Mouse (Mus musculus): ENCODE results near the gene Fubp3.
"Not testable (repeated sequence)": the region's sequence is repeated elsewhere in the genome, so short reads cannot be mapped to it uniquely, and the experiment has no call there.

Fubp3 gene

DNA sequence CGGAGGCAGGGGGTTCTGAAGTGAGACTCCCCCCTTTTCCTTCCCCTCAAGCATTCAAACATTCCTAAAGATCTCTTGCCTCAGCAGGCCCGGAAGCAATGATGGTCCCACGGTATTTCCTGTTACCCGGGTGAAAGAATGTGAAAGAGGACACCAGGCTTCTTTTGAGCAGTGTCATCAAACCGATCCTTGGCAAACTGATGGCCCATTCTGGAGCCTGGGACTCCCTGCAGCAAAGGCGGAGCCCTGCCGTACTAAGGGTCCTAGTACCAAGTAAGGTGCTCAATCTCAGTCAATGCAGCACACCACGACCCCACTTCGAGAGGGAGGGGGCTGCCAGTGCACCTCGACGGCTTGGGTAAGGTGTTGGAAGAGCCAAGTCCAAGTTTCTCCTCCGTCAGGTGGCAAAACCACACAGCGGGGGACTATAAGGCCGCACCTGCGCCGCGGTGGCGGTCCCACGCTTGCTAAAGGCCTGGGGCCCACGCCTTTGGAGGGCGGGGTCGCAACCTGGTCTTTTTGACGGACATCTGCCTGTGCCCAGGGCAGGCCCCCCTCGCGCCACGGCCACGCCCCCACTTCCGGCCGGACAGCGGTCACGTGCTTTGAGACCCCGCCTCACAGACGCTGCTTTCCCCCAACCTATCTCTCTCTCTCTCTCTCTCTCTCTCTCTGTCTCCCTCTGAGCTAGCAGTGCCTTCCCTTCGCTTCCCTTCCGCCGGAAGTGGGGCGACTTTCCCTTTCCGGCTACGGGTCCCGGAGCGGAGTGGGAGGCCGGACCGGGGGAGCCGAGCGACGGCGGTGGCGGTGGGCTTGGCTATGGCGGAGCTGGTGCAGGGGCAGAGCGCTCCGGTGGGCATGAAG, at the start of gene Fubp3:
Fubp3 (plus strand) TSS at position 601 of the 864 bp plus-strand sequence.
- DNase-seq (ENCODE audit: low read depth, low spot score), result peak; percentile 97

DNA sequence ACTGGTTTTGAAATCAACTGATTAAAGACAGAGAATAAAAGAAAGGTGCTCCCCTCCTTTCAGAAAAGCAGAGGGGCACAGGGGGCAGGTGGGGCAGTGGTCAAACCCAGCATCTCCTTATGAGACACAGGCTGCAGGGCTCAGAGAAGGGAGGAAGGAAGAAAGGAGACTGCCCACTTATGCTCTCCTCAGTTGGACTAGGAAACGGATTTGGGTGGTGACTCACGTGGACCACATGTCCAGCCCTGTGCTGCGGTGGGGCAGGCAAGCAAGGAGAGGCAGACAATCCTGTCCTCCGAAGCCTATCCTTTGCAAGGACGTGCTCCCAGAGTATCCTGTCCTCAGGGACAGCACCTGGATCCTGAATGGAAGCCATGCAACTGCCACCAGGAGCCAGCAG, 47.8 kb upstream of the Fubp3 start:
- DNase-seq (ENCODE audit: low read depth, low spot score), result peak; percentile 43

DNA sequence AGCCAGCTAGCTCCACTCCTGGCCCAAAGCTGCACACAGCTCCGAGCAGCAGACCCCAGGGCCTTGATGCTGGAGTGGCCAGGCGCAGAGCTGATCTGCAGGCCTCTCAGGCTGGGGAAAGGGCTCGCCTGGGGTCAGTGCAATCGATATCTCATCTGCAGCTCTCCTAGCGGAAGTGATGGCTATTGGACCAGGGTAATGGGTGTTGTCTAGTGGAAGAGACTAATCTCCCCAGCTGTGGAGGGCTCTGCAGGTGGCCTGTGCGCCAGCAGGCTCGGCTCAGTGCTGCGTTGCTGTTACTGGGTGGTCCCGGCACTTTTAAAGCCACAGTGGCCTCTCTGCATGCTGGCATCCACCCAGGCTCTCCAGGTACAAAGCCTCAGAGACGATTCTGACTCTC, 46.7 kb upstream of the Fubp3 start:
- DNase-seq (ENCODE audit: low read depth, low spot score), result no peak

DNA sequence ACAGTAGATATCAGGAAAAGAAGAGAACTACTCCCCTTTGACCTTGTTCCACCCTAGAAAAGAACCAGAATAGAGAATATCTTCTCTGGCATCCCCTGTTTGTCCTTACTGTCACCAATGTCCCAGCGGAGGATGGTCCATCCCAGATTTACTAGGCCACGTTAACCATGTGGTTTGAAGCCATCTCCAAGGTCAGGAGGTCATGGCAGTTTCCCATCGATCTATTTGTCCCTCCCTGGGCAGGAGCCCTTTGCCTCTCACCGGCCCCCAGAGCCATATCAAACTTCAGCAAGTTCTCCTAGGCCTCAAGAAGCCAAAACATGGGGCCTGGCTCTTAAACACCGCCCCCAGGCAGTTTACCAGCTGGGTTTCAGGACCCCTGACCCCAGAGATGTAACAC, 42.2 kb upstream of the Fubp3 start:
- DNase-seq (ENCODE audit: low read depth, low spot score), result no peak

DNA sequence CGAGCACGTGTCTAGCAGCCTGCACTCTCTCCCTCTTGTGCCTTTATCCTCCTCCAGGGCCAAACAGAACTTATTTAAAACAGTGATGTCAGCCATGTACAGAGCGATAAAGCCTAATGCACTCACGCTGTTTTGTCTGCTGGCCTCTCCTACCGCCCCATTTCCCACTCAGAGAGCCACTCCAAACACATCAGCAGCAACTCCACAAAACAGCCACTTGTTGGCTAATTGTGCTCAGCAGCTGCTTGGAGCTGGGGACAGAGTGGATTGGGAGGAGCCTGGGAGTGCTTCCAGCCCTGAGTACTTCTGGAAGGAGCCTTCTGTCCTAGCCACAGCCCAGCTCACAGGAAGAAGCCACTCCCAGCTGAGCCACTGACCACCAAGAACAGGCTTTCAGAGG, 35.4 kb upstream of the Fubp3 start:
- peak; percentile 65 for DNase-seq (ENCODE audit: low read depth, low spot score)

DNA sequence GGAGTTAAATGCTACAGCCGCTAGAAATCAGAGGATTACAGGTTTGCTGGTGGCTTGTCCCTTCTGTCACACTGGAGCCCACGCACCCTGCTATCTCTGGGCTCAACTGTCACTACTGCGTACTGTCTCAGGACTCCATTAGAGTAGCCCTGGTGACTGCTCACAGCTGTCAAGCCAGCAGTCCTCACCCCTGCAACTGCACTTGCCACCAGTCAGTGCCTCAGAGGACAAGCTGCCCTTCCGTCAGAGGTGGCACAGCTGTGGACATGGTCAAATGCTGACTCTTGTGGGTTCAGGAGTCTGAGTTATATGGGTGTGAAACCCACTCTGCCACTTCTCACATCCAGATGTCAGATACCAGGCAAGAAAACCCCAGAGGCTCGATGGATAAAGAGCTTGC, 33.7 kb upstream of the Fubp3 start:
- DNase-seq (ENCODE audit: low read depth, low spot score), result no peak

DNA sequence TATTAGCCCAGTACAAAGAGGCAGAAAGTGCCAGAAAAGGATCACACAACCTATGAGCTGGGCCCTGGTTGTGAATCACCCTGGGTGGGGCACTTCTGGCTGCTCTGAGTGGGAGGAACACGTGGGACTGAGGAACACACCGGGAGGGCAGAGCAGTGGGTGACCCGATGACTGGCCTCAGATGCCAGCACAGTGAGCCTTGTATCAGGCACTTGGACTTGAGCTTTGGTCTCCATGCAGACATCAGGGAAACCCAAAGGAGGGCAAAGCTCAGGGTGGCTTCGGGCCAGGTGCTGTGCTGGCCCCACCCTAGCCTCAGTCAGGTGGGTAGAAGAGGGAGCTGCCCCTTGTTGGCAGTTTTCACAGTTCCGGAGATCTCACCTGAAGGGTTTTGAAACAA, 30.9 kb upstream of the Fubp3 start:
- DNase-seq (ENCODE audit: low read depth, low spot score), result peak; percentile 70

DNA sequence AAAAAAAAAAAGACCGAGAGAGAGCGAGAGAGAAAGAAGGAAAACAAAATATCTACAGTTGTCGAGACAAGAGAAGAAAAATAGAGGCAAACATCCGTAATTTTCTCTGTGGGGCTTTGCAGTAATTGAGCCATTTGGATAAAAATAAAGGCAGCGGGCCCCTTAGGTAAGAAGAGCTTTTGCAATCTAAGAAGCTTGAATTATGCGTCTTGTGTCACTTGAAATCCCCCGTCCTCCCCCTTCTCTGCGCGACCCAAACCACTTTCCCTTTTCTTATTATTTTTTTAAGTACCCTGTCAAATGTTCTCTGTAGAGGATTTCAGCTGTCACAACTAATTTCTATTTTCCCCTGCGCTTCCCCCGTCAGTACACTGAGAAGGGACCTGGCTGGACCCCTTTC, 24.7 kb upstream of the Fubp3 start:
- no peak for DNase-seq (ENCODE audit: low read depth, low spot score)

DNA sequence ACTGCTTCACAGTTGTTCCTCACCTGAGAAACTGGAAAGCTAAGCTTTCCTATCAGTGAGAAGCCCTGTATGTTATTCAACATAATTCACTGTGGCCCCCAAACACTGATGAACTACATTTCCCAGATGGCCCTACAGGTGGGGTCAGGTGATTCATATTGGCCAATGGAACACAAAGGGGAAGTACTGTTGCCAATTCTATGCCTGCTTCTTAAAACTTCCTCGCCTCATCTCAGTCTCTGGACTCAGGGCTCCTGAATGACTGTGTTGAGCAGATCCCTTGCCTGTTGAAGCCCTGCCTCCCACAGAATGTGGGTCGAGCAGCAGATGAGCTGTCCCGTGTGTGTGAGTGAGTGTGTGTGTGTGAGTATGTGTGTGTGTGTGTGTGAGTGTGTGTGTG, 21.9 kb upstream of the Fubp3 start:
- DNase-seq (ENCODE audit: low read depth, low spot score), result peak; percentile 37

DNA sequence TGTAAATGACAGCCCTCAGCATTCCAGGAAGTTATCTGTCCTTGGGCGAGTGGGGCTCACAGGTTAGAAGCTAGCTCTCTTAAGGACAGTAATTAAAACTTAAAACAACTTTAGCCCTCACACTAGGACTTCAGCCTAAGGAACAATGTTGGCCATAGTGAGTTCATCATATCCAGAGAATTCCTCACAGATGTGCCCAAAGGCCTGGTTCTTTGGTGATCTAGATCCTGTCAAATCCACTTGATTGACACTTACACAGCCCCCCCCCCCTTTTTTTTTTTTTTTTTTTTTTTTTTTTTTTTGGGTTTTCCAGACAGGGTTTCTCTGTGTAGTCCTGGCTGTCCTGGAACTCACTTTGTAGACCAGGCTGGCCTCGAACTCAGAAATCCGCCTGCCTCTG, 21.1 kb upstream of the Fubp3 start:
- DNase-seq (ENCODE audit: low read depth, low spot score), result not testable (repeated sequence)

DNA sequence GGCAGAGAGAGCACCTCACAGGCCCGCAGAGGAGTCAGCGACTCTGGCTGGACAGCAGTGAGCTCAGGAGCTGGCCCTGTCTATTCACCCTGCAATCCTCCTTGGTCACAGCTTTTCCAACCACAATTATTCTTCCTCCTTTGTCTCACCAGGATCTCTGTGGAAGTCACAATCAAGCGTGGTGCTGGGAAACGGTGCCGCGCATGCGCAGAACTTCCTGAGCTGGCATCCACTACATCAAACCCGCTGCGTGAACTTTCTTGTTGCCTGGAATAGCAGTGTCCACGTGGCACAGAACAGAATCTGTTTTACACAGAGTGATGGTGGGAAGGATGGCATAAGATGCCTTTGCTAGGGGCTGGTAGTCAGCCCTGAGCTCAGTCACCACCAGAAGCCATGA, 20.5 kb upstream of the Fubp3 start:
- no peak for DNase-seq (ENCODE audit: low read depth, low spot score)

DNA sequence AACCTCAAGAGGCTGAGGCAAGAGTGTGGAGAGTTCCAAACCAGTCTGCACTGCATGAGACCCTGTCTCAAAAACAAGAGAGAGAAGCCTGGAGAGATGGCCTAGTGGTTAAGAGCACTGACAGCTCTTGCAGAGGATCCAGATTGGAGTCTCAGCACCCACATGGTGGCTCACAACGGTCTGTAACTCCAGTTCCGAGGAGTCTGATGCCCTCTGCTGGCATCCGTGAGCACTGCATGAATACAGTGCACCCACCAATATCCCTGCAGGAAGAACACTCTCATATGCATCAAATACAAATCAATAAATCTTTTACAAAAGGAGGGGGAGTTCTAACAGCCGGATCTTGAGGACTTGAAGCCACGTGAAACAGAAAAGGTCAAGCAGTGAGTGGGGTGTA, 17.8 kb upstream of the Fubp3 start:
- no peak for DNase-seq (ENCODE audit: low read depth, low spot score)

DNA sequence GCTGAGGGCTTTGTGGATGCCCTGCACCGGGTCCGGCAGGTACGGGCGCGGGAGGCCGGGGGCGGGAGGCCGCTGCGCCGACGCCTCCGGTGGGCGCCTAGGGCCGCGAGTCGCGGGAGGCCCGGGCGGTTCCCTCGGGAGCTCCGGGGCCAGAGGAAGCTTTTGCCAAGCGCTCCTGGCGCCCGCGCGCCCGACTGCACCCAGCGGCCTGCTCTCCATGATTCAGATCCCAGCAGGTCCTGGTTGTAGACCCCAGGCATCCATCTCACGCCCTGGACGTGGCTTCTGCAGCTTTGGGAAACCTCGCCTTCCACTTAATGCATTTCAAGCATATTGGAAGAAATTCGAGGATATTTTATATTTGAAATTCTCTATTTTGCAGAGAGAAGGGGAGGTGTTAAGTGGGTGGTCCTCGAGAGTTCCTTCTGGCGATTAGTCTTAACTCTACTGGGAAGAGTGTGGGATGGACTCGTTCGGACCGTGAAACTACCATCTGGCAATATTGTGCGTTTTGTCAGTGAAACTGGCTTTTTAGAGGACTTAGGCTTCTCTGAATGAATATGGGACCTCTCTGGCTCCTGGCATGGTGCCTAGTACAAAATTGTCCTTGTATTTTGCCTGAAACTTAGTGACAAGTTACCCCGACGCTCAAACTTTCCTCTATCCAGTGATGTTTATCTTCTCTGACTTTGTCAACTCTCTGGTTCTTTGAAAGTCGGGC, 624 bp downstream of the Fubp3 start:
- DNase-seq (ENCODE audit: low read depth, low spot score), result peak; percentile 40

DNA sequence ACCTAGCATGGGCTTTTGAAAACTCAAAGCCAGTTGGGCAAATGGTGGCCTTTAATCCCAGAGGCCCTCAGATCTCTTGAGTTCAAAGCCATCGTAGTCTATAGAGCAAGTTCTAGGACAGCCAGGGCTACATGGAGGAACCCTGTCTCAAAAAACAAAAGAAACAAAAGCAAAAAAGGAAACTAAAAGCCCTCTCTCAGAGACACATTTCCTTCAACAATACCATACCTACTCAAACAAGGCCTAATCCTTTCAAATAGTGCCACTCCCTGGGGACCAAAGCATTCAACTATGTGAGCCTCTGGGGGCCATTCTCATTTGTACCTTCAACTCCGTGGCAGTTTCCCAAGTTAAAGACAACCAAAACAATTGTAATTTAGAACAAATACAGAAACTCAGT, 9.2 kb downstream of the Fubp3 start:
- DNase-seq (ENCODE audit: low read depth, low spot score), result no peak

DNA sequence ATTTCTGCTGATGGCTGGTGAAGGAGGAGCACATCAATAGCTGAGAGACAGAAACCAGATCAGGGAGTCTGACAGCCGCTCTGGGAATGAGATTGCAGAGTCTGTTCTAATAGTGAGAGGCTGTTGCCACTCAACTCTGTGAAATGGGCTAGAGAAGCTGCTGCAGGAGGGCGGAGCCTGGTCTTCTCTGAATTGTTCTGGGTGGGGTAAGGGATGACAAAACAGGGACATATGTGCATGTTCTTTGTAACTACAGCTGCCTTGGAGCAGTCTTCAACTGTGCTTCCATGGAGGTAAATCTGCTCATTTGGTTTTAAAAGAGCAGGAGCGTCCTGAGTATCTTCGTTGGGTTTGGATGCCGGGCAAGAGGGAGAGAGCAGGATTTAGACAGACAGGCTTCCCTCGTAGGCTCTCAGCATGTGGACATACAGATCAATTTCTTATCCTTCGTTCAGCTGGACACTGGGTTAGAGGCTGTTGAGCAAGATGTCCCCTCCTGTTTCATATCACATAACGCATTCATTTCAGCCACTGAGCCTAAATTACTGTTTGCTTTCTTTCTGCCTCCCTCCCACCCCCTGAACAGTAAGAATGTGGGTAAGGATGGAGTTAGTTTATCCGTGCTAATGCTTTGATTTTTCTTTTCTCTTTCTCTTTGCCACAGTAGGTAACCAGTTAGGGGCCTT, 19.5 kb downstream of the Fubp3 start:
- no peak for DNase-seq (ENCODE audit: low read depth, low spot score)

DNA sequence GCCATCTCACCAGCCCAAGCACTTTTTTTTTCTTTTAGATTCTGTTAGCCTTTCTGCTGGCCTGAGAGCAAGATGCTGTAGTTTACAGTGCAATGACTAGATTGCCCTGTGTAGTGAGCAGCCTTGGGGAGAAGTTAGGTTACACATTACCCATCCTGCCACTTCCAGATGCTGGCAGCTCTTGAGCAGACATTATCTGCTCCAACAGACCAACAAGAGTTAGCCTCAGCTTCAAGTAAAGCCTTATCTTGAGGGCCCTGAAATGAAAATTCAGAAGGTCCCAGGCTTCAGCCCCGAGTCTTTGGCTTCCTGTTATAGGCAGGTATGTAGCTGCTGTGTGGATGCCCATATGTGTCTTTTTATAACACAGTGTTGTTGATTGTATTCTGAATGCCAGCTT, 35.1 kb downstream of the Fubp3 start:
- no peak for DNase-seq (ENCODE audit: low read depth, low spot score)

DNA sequence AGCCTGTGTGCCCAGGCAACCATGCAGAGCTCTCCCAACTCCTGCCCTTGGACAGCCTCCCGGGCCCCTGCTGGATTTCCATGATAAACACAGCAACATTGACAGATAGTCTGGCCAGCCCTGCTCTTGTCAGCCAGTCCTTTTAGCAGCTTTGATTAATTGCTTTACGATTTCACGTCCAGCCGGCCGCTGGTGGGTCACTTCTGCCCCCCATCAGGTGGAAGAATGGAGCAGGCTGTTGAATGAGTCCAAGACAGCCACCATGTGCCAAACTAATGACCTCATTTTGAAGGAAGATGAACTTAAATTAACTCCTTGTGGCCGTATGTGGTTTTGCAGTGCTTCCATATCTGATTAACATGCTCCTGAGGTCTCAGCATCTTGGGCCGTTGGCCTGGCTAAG, 37.4 kb downstream of the Fubp3 start:
- DNase-seq (ENCODE audit: low read depth, low spot score), result peak; percentile 60

DNA sequence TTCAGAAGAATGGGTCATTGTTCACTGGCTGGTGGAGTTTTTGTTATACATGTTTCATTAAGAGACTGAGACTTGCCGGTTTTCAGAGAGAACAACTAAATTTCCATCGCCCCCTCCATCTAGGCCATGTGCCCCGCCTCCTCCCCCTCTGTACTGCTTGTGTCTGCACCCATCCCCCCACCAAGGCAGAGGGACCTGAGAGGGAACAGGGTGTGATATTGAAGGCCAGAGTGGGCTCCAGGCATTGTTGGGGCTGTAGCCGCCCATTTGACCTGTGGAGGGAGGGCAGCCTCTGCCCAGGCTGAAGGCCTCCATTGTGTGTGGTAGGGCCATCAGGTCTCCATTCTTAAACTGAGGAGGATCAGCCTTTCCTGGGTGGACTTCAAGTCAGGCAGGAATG, 38.5 kb downstream of the Fubp3 start:
- DNase-seq (ENCODE audit: low read depth, low spot score), result no peak

DNA sequence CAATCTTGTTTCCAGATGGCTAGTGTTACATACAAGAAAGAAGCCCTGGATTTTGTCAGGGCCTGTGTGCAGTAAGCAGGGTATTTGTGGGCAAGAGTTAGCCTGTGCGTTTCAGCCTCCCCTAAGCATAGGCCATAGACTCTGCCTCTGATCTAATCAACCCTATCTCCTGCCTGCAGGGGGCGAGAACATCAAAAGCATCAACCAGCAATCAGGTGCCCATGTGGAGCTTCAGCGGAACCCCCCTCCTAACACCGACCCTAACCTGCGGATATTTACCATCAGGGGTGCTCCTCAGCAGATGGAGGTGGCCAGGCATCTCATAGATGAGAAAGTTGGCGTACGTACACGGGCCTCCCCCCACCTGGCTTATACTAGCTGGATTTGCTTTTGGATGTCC, 38.9 kb downstream of the Fubp3 start:
- no peak for DNase-seq (ENCODE audit: low read depth, low spot score)

DNA sequence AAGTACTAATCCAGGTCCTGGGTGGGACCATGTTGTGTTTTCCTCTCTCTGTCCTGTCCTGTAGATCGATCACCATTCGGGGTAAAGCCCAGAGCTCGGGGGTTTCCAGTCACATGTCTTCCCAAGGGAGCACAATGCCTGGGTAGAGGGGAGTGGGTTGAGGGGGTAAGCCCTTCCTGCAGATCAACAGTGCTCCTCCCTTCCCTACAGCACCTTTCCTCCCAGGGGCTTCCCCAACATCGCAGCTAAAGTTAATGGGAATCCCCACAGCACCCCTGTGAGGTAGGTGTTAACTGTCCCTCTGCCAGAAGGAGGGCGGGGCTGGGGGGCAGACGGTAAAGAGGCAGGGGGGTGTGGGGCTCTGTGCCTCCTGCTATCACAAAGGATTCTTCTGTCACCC, 40.2 kb downstream of the Fubp3 start:
- DNase-seq (ENCODE audit: low read depth, low spot score), result no peak

DNA sequence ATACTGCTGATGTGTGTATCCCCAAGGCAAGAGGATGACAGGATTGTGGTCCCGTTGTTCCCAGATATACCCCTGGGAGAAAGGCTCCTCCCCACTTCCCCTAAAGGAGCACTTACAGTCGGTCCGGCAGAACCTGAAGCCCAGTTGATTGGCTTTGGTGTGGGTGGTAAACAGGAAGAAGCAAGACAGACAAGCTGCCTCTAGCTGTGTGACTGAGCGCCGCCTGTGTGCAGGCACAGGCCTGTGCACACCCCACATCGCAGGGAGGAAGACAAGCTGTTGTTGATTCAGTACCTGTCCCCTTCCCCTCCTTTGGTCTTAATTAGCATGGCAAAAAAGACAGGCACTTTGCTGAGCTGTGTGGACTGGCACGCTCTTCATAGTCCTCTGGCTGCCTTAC, 41.3 kb downstream of the Fubp3 start:
- no peak for DNase-seq (ENCODE audit: low read depth, low spot score)

DNA sequence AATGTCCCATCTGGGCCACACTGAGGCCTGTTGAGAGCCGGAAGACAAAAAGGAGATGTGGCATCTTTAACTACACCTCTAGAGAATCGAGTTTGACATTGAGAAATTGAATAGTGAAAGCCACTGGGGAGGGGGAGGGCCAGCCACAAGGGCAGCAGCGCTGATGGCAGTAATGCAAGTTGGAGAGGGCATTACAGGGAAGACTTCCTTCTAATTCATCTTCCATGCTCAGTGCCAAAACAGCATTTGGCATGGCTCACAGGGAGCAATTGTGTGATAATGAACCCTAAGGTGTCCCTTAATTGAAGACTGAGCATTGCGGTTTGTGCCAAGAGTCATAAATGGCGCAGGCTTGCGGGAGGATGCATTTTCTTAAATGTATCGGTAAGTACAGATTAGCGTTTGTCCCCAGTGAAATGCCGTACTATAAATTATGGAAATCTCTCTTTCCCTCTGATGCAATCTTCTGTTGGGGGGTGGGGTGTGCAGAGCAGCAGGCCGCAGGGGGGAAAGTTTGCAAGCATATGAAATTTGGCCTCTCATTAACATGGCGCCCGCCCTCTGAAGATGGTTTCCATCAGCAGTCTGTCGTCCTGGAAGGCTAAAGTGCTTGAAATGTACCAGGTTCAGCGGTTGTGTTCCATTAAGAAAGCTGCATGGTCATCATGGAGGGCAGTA, 46.2 kb downstream of the Fubp3 start:
- DNase-seq (ENCODE audit: low read depth, low spot score), result no peak

Data from 3T3-L1 (cell line).